ENCODE assay signal across 8 mouse cellular contexts in genomic region chr2:164856309-164857100, GRCm38 (mm10). TPM values are rescaled to one million over a fixed set of nuclear protein-coding genes. Genes with fewer than 3 reads are reported as not detected.
A peak's percentile ranks its signal among the peaks of the same experiment; 100 is the strongest.
DNase-seq lines count a peak whose midpoint lies in the region; ATAC-seq lines count a peak whose summit lies in the region.

No protein-coding gene starts in this region.

- DNase-seq in heart, adult 11 months = peak; percentile 97
- DNase-seq in heart, adult 8-10 months (ENCODE audit: low spot score) = no peak
- DNase-seq in NIH3T3 (ENCODE audit: low read depth) = peak; percentile 22
- DNase-seq in neural tube, embryonic 10.5 days (ENCODE audit: extremely low spot score, low spot score) = peak; percentile 52
- no peak for DNase-seq in right cerebral cortex, postnatal 10 days (ENCODE audit: low spot score in 2 of 2)
- DNase-seq in frontal cortex, postnatal 36 days (ENCODE audit: low spot score in 2 of 2) = no peak

- H3K27me3 ChIP-seq in forebrain, embryonic 16.5 days (replicated peaks; ENCODE audit: control insufficient read depth, insufficient read depth, low read length) = peaks cover 24% of the 10 kb centered on the region
- peaks cover 72% of the 10 kb centered on the region for H3K27me3 ChIP-seq in limb, embryonic 13.5 days

- peak overlapping the region; percentile 67 for H3K4me2 ChIP-seq in forebrain, embryonic 16.5 days (ENCODE audit: low read length)
- H3K4me2 ChIP-seq in limb, embryonic 13.5 days (replicated peaks) = peak overlapping the region; percentile 96

- no peaks in the 10 kb centered on the region for H3K9me3 ChIP-seq in forebrain, embryonic 16.5 days (ENCODE audit: control insufficient read depth, low read length)
- H3K9me3 ChIP-seq in limb, embryonic 13.5 days = no peaks in the 10 kb centered on the region

- WGBS in forebrain, embryonic 16.5 days = under 1% methylated on average over 42 of the region's 42 CpGs
- 1% methylated on average over 42 of the region's 42 CpGs for WGBS in limb, embryonic 13.5 days

- H3K36me3 ChIP-seq in forebrain, embryonic 16.5 days (ENCODE audit: control insufficient read depth, insufficient read depth) = no peaks in the 10 kb centered on the region
- H3K36me3 ChIP-seq in limb, embryonic 13.5 days = no peaks in the 10 kb centered on the region

- H3K4me3 ChIP-seq in forebrain, embryonic 16.5 days (replicated peaks; ENCODE audit: low read length) = peak overlapping the region; percentile 45
- peak overlapping the region; percentile 52 for H3K4me3 ChIP-seq in limb, embryonic 13.5 days

- peaks cover 14% of the 10 kb centered on the region for H3K4me1 ChIP-seq in forebrain, embryonic 16.5 days (replicated peaks; ENCODE audit: control insufficient read depth, insufficient read depth, low read length)
- peaks cover 20% of the 10 kb centered on the region for H3K4me1 ChIP-seq in limb, embryonic 13.5 days

- H3K9ac ChIP-seq in forebrain, embryonic 16.5 days (replicated peaks; ENCODE audit: low read depth, low read length) = peak overlapping the region; percentile 44
- H3K9ac ChIP-seq in limb, embryonic 13.5 days = peak overlapping the region; percentile 54

- ATAC-seq in forebrain, embryonic 16.5 days = peak; percentile 30; the same call in 1 of the 2 replicates
- peak; percentile 42; the same call in 1 of the 2 replicates for ATAC-seq in limb, embryonic 13.5 days (ENCODE audit: low FRiP score, low read depth)

- no peak overlapping the region for H3K27ac ChIP-seq in forebrain, embryonic 16.5 days (ENCODE audit: low read length)
- H3K27ac ChIP-seq in limb, embryonic 13.5 days = peak overlapping the region; percentile 52; the same call in 1 of the 2 replicates

RNA-seq across cellular contexts. Expression of gene Pltp, which starts 1.0 kb away (rescaled TPM):
- 10 to 100 TPM; 32.8 to 40.4 (median 35.7) TPM for total RNA-seq in heart, adult 8-10 months (2022)
- 45.7 and 63.9 TPM in 2 replicates for polyA plus RNA-seq in forebrain, embryonic 16.5 days (2015; fragmentation: Nextera tagmentation; extraction: Ambion mirVana)
- polyA plus RNA-seq in limb, embryonic 13.5 days (2015; fragmentation: Nextera tagmentation; extraction: Ambion mirVana) = 36.7 and 44.0 TPM in 2 replicates

RNA-seq across cellular contexts. Expression of gene Pcif1, which starts 22.6 kb away (rescaled TPM):
- 10 to 100 TPM; 23.3 to 34.7 (median 33.0) TPM for total RNA-seq in heart, adult 8-10 months (2022)
- polyA plus RNA-seq in forebrain, embryonic 16.5 days (2015; fragmentation: Nextera tagmentation; extraction: Ambion mirVana) = 79.3 and 93.7 TPM in 2 replicates
- 87.4 and 88.4 TPM in 2 replicates for polyA plus RNA-seq in limb, embryonic 13.5 days (2015; fragmentation: Nextera tagmentation; extraction: Ambion mirVana)

RNA-seq across cellular contexts. Expression of gene Neurl2, which starts 23.2 kb away (rescaled TPM):
- 10 to 100 TPM; 53.8 to 59.3 (median 58.1) TPM for total RNA-seq in heart, adult 8-10 months (2022)
- 5.9 and 7.0 TPM in 2 replicates for polyA plus RNA-seq in forebrain, embryonic 16.5 days (2015; fragmentation: Nextera tagmentation; extraction: Ambion mirVana)
- 6.7 and 7.1 TPM in 2 replicates for polyA plus RNA-seq in limb, embryonic 13.5 days (2015; fragmentation: Nextera tagmentation; extraction: Ambion mirVana)

RNA-seq across cellular contexts. Expression of gene Ctsa, which starts 23.8 kb away (rescaled TPM):
- total RNA-seq in heart, adult 8-10 months (2022) = 100 to 1,000 TPM in 3 of 4 experiments, 10 to 100 TPM in 1; 94.7 to 106 (median 103) TPM
- 98.9 and 102 TPM in 2 replicates for polyA plus RNA-seq in forebrain, embryonic 16.5 days (2015; fragmentation: Nextera tagmentation; extraction: Ambion mirVana)
- polyA plus RNA-seq in limb, embryonic 13.5 days (2015; fragmentation: Nextera tagmentation; extraction: Ambion mirVana) = 131 and 135 TPM in 2 replicates

RNA-seq across cellular contexts. Expression of gene Spata25, which starts 28.2 kb away (rescaled TPM):
- total RNA-seq in heart, adult 8-10 months (2022) = 1 to 10 TPM in 1 of 4 experiments, under 1 TPM in 2, not detected in 1; 0.66 to 1.2 (median 0.80) TPM
- polyA plus RNA-seq in forebrain, embryonic 16.5 days (2015; fragmentation: Nextera tagmentation; extraction: Ambion mirVana) = 0.47 TPM in 1 of 2 replicates, not detected in the other
- not detected in 2 replicates for polyA plus RNA-seq in limb, embryonic 13.5 days (2015; fragmentation: Nextera tagmentation; extraction: Ambion mirVana)

Comparison
In these comparisons a context has a peak if more than half of its experiments do, and no peak if none do; other contexts are left out.
1. DNase-seq: peak in heart, adult 11 months (single experiment), NIH3T3 (single experiment) and neural tube, embryonic 10.5 days (single experiment); none in heart, adult 8-10 months (single experiment), right cerebral cortex, postnatal 10 days (0 of 2) and frontal cortex, postnatal 36 days (0 of 2).